In genomic region chr11:69322693-69323471, GRCm38 (mm10) we compare ENCODE assay signal across 8 mouse cellular contexts. TPM values are rescaled to one million over a fixed set of nuclear protein-coding genes. Genes with fewer than 3 reads are reported as not detected.
DNase-seq lines count a peak whose midpoint lies in the region; ATAC-seq and TF ChIP-seq lines count a peak whose summit lies in the region.

No protein-coding gene starts in this region.

- H3K27ac ChIP-seq in lung, embryonic 14.5 days (ENCODE audit: low read depth), result peak overlapping the region; percentile 84
- H3K27ac ChIP-seq in brown adipose tissue, adult 24 weeks (replicated peaks; ENCODE audit: low read depth, low read length), result peak overlapping the region; percentile 64
- peak overlapping the region; percentile 76; the same call in 1 of the 2 replicates for H3K27ac ChIP-seq in hindbrain, embryonic 11.5 days (ENCODE audit: low read depth, low read length)
- peak overlapping the region; percentile 85 for H3K27ac ChIP-seq in midbrain, embryonic 14.5 days (replicated peaks; ENCODE audit: low read depth, low read length)

- ATAC-seq in lung, embryonic 14.5 days (ENCODE audit: insufficient read depth), result no peak
- no peak for ATAC-seq in hindbrain, embryonic 11.5 days (ENCODE audit: low FRiP score)
- ATAC-seq in midbrain, embryonic 14.5 days (ENCODE audit: low FRiP score, low TSS enrichment), result no peak

- TF ChIP-seq CTCF in lung, embryonic 14.5 days (IDR thresholded peaks at IDR 0.05; ENCODE audit: low read depth), result no peak

- peaks cover 32% of the 10 kb centered on the region for H3K36me3 ChIP-seq in lung, embryonic 14.5 days (ENCODE audit: insufficient read depth)
- no peaks in the 10 kb centered on the region; the same call in 1 of the 2 replicates for H3K36me3 ChIP-seq in hindbrain, embryonic 11.5 days (ENCODE audit: control insufficient read depth, insufficient read depth, low read length)
- peaks cover 24% of the 10 kb centered on the region for H3K36me3 ChIP-seq in midbrain, embryonic 14.5 days (ENCODE audit: control insufficient read depth, insufficient read depth, low read length)

- DNase-seq in lung, embryonic 14.5 days, result peak; percentile 45
- DNase-seq in lung, adult 18-20 months, result no peak
- peak; percentile 29 for DNase-seq in hindbrain, embryonic 11.5 days (ENCODE audit: low spot score)
- peak; percentile 2 for DNase-seq in midbrain, embryonic 14.5 days
- DNase-seq in layer of hippocampus, adult 9-10 months (ENCODE audit: low spot score), result no peak
- DNase-seq in layer of hippocampus, adult 11-12 months (ENCODE audit: low spot score), result no peak
- no peak for DNase-seq in adrenal gland, adult 8-10 months

- 10% methylated on average over 18 of the region's 18 CpGs for WGBS in lung, embryonic 14.5 days
- 29% methylated on average over 18 of the region's 18 CpGs for WGBS in hindbrain, embryonic 11.5 days
- WGBS in midbrain, embryonic 14.5 days, result 21% methylated on average over 18 of the region's 18 CpGs

- peak overlapping the region; percentile 82 for H3K9ac ChIP-seq in lung, embryonic 14.5 days
- peak overlapping the region; percentile 76 for H3K9ac ChIP-seq in hindbrain, embryonic 11.5 days (ENCODE audit: low read depth, low read length)
- H3K9ac ChIP-seq in midbrain, embryonic 14.5 days (replicated peaks; ENCODE audit: low read length), result peak overlapping the region; percentile 55

- H3K4me3 ChIP-seq in lung, embryonic 14.5 days (ENCODE audit: low read depth, low read length), result peak overlapping the region; percentile 61
- peak overlapping the region; percentile 69 for H3K4me3 ChIP-seq in brown adipose tissue, adult 24 weeks (ENCODE audit: insufficient read depth, low read depth, low read length)
- H3K4me3 ChIP-seq in hindbrain, embryonic 11.5 days (ENCODE audit: low read depth, low read length), result peak overlapping the region; percentile 54
- H3K4me3 ChIP-seq in midbrain, embryonic 14.5 days (replicated peaks; ENCODE audit: low read depth, low read length), result peak overlapping the region; percentile 60

- H3K9me3 ChIP-seq in lung, embryonic 14.5 days (ENCODE audit: low read depth, low read length), result no peaks in the 10 kb centered on the region
- H3K9me3 ChIP-seq in hindbrain, embryonic 11.5 days (ENCODE audit: control insufficient read depth, low read length), result no peaks in the 10 kb centered on the region
- no peaks in the 10 kb centered on the region for H3K9me3 ChIP-seq in midbrain, embryonic 14.5 days (ENCODE audit: control insufficient read depth, low read length)

- peaks cover 16% of the 10 kb centered on the region for H3K27me3 ChIP-seq in lung, embryonic 14.5 days (ENCODE audit: insufficient read depth, low read length)
- H3K27me3 ChIP-seq in hindbrain, embryonic 11.5 days (ENCODE audit: control insufficient read depth, insufficient read depth, low read length), result peaks cover 13% of the 10 kb centered on the region
- peaks cover 9% of the 10 kb centered on the region for H3K27me3 ChIP-seq in midbrain, embryonic 14.5 days (ENCODE audit: control insufficient read depth, insufficient read depth, low read length)

- H3K4me1 ChIP-seq in lung, embryonic 14.5 days (ENCODE audit: insufficient read depth), result peaks cover 20% of the 10 kb centered on the region
- peaks cover 13% of the 10 kb centered on the region for H3K4me1 ChIP-seq in brown adipose tissue, adult 24 weeks (ENCODE audit: control insufficient read depth, insufficient read depth, insufficient read length, low read length)
- peaks cover 10% of the 10 kb centered on the region for H3K4me1 ChIP-seq in hindbrain, embryonic 11.5 days (replicated peaks; ENCODE audit: control insufficient read depth, insufficient read depth, low read length)
- peaks cover 26% of the 10 kb centered on the region for H3K4me1 ChIP-seq in midbrain, embryonic 14.5 days (ENCODE audit: control insufficient read depth, insufficient read depth, low read length)

- H3K4me2 ChIP-seq in lung, embryonic 14.5 days, result peak overlapping the region; percentile 76
- peak overlapping the region; percentile 69 for H3K4me2 ChIP-seq in hindbrain, embryonic 11.5 days (replicated peaks; ENCODE audit: low read depth, low read length)
- H3K4me2 ChIP-seq in midbrain, embryonic 14.5 days (ENCODE audit: low read length), result peak overlapping the region; percentile 77

RNA-seq across cellular contexts. Expression of gene Cntrob, which starts 0.7 kb away (rescaled TPM):
- 16.6 and 19.2 TPM in 2 replicates for polyA plus RNA-seq in lung, embryonic 14.5 days (2014; fragmentation: Nextera tagmentation; extraction: Ambion mirVana)
- polyA plus RNA-seq in brown adipose tissue, adult 24 weeks (2012; ENCODE audit: insufficient read depth, insufficient read length, missing spikeins), result 4.5 and 5.6 TPM in 2 replicates
- 17.2 and 17.9 TPM in 2 replicates for polyA plus RNA-seq in hindbrain, embryonic 11.5 days (2014; fragmentation: Nextera tagmentation; extraction: Ambion mirVana)
- 14.9 and 18.6 TPM in 2 replicates for polyA plus RNA-seq in midbrain, embryonic 14.5 days (2014; fragmentation: Nextera tagmentation; extraction: Ambion mirVana)
- 10 to 100 TPM in 2 of 4 experiments, 1 to 10 TPM in 2; 6.4 to 14.8 (median 10.0) TPM for total RNA-seq in adrenal gland, adult 8-10 months (2022)

RNA-seq across cellular contexts. Expression of gene Trappc1, which starts 0.9 kb away (rescaled TPM):
- 143 and 150 TPM in 2 replicates for polyA plus RNA-seq in lung, embryonic 14.5 days (2014; fragmentation: Nextera tagmentation; extraction: Ambion mirVana)
- 93.3 and 94.0 TPM in 2 replicates for polyA plus RNA-seq in brown adipose tissue, adult 24 weeks (2012; ENCODE audit: insufficient read depth, insufficient read length, missing spikeins)
- 209 and 215 TPM in 2 replicates for polyA plus RNA-seq in hindbrain, embryonic 11.5 days (2014; fragmentation: Nextera tagmentation; extraction: Ambion mirVana)
- polyA plus RNA-seq in midbrain, embryonic 14.5 days (2014; fragmentation: Nextera tagmentation; extraction: Ambion mirVana), result 189 and 220 TPM in 2 replicates
- 10 to 100 TPM; 63.4 to 70.8 (median 67.0) TPM for total RNA-seq in adrenal gland, adult 8-10 months (2022)

RNA-seq across cellular contexts. Expression of gene Kcnab3, which starts 3.2 kb away (rescaled TPM):
- 0.89 and 1.3 TPM in 2 replicates for polyA plus RNA-seq in lung, embryonic 14.5 days (2014; fragmentation: Nextera tagmentation; extraction: Ambion mirVana)
- 1.2 and 1.6 TPM in 2 replicates for polyA plus RNA-seq in brown adipose tissue, adult 24 weeks (2012; ENCODE audit: insufficient read depth, insufficient read length, missing spikeins)
- polyA plus RNA-seq in hindbrain, embryonic 11.5 days (2014; fragmentation: Nextera tagmentation; extraction: Ambion mirVana), result 1.4 and 3.0 TPM in 2 replicates
- polyA plus RNA-seq in midbrain, embryonic 14.5 days (2014; fragmentation: Nextera tagmentation; extraction: Ambion mirVana), result 4.1 and 4.3 TPM in 2 replicates
- total RNA-seq in adrenal gland, adult 8-10 months (2022), result 10 to 100 TPM in 3 of 4 experiments, 1 to 10 TPM in 1; 7.3 to 22.1 (median 16.2) TPM

RNA-seq across cellular contexts. Expression of gene Rnf227, which starts 17.4 kb away (rescaled TPM):
- 15.2 TPM in 2 replicates for polyA plus RNA-seq in lung, embryonic 14.5 days (2014; fragmentation: Nextera tagmentation; extraction: Ambion mirVana)
- polyA plus RNA-seq in brown adipose tissue, adult 24 weeks (2012; ENCODE audit: insufficient read depth, insufficient read length, missing spikeins), result 2.8 TPM in 1 of 2 replicates, not detected in the other
- 28.7 and 34.9 TPM in 2 replicates for polyA plus RNA-seq in hindbrain, embryonic 11.5 days (2014; fragmentation: Nextera tagmentation; extraction: Ambion mirVana)
- 222 and 270 TPM in 2 replicates for polyA plus RNA-seq in midbrain, embryonic 14.5 days (2014; fragmentation: Nextera tagmentation; extraction: Ambion mirVana)
- total RNA-seq in adrenal gland, adult 8-10 months (2022), result 10 to 100 TPM in 1 of 4 experiments, 1 to 10 TPM in 3; 5.0 to 10.2 (median 6.7) TPM

RNA-seq across cellular contexts. Expression of gene Chd3, which starts 46.3 kb away (rescaled TPM):
- polyA plus RNA-seq in lung, embryonic 14.5 days (2014; fragmentation: Nextera tagmentation; extraction: Ambion mirVana), result 57.3 and 59.9 TPM in 2 replicates
- polyA plus RNA-seq in brown adipose tissue, adult 24 weeks (2012; ENCODE audit: insufficient read depth, insufficient read length, missing spikeins), result 19.4 and 27.0 TPM in 2 replicates
- 44.3 and 57.1 TPM in 2 replicates for polyA plus RNA-seq in hindbrain, embryonic 11.5 days (2014; fragmentation: Nextera tagmentation; extraction: Ambion mirVana)
- polyA plus RNA-seq in midbrain, embryonic 14.5 days (2014; fragmentation: Nextera tagmentation; extraction: Ambion mirVana), result 77.5 and 80.8 TPM in 2 replicates
- total RNA-seq in adrenal gland, adult 8-10 months (2022), result 100 to 1,000 TPM in 2 of 4 experiments, 10 to 100 TPM in 2; 89.8 to 169 (median 115) TPM

Comparison
In these comparisons a context has a peak if more than half of its experiments do, and no peak if none do; other contexts are left out.
1. DNase-seq: peak in lung, embryonic 14.5 days (single experiment), hindbrain, embryonic 11.5 days (single experiment) and midbrain, embryonic 14.5 days (single experiment); none in lung, adult 18-20 months (0 of 2), layer of hippocampus, adult 9-10 months (single experiment), layer of hippocampus, adult 11-12 months (single experiment) and adrenal gland, adult 8-10 months (single experiment).
2. Peak in every context shown above with its lines, with median percentiles within 50 percentile points of each other: H3K27ac ChIP-seq, H3K4me2 ChIP-seq, H3K4me3 ChIP-seq and H3K9ac ChIP-seq.